Mouse (Mus musculus) bone marrow, adult 2 months (tissue): ENCODE results near the gene Plcb4.

ENCODE experiments used
- CTCF ChIP-seq: fragments of 200-500 bp; IDR thresholded peaks from 2 replicates; pipeline ENCODE4 v1.5.1; 2011; ENCODE audit warnings: low read length, control low read depth; ENCODE audit not compliant: control insufficient read depth, insufficient read depth
- POLR2A ChIP-seq: fragments of 200-500 bp; IDR thresholded peaks from 2 replicates; pipeline ENCODE4 v1.6.1; 2011; ENCODE audit warnings: low read depth, mild to moderate bottlenecking, control low read depth, low read length, borderline replicate concordance; ENCODE audit not compliant: control insufficient read depth

- no peak for TF ChIP-seq CTCF
- no peak for TF ChIP-seq POLR2A
Observed at GRCm38 (mm10) chr2:135744711-135745110, 85.9 kb downstream of the Plcb4 start.
